Mouse (Mus musculus) spleen, adult 18-20 months (tissue): ENCODE data around the gene Ubtd2.

Experiments
- DNase-seq, 2 experiments: peaks; one replicate each; pipeline ENCODE4 v3.0.0; 2022; ENCODE audit warnings: mixed read lengths in 2 of 2

The Ubtd2 gene

GRCm38 (mm10) chr11:32547391-32547947 lies 92.3 kb downstream of the Ubtd2 start:
- no peak for DNase-seq

DNA sequence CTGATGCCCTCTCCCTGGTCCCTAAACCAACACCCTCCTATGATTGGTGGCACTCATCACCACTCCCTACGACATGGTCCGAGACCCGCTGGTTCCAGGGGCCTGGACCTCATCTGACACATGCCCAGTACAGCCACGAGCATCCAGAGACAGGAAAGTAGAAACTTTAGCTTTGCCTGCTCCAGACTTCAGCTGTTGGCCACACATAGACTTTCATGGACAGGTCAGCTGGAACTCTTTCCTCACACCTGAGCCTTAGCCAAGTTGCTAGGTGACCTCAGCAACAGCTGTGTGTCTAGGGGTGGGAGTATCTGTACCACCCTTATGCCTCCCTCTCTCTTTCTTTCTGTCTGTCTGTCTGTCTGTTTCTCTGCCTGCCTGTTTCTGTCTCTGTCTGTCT lies 93.1 kb downstream of the Ubtd2 start:
- no peak for DNase-seq

GRCm38 (mm10) chr11:32549236-32549635 lies 94.1 kb downstream of the Ubtd2 start:
- no peak for DNase-seq

GRCm38 (mm10) chr11:32550102-32550501 lies 94.9 kb downstream of the Ubtd2 start:
- DNase-seq = no peak

DNA sequence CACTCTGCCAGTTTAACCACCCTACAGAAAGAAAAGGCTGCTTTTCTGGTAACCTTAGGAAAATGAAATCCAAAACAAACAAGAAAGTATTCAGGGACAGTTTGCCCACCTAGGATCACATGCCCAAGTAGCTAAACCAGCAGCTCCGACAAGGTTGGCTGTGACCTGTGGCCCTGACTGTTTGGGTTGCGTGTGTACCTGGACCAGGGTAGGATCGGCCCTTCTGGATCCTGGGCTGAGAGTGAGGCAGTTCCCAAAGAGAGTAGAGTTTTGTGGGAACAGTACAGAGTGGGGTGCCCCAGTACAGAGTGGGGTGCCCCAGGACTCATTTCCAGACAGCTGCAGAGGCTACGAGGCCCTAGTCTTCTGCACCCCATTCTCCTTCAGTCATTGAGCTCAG lies 95.9 kb downstream of the Ubtd2 start:
- DNase-seq = no peak

- no peak for DNase-seq
These were observed 96.6 kb downstream of the Ubtd2 start for GRCm38 (mm10) chr11:32551579-32552297.

GRCm38 (mm10) chr11:32552401-32553090 lies 97.4 kb downstream of the Ubtd2 start:
- no peak for DNase-seq

DNA sequence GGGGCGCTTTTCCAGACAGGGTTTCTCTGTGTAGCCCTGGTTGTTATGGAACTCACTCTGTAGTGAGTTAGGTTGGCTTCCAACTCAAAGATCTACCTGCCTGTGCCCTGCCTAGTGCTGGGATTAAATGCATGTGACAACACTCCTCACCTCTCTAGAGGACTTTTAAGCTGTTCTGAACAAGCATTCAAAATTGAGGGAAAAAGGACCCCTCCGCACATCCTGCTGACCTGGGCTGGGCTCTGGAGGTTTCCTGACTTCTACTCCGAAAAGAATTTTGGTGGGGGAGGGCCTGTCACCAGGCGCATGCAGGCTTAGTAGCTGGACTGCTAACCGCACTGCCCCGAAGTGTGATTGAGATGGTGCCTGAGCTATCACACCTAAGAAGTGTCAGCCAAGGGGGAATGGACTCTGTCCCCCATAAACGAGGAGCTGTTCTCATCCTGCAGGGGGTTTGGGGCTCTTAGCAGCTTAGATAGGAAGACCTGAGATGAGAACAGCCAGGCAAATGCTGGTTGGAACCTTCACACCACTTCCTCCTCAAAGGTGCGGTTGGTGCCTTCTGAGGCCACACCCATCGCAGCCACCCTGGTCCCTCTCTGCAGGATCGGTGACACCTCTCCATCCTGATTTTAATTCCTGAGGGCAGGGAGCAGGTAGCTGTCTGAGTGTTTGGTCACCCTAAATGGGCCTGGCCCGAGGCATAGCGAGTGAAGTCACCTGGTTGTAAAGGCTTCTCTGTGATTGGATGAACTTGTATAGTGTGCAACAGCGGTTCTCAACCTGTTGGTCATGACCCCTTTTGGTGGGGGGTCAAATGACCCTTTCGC lies 98.4 kb downstream of the Ubtd2 start:
- DNase-seq = peak; percentile 55 to 57

- no peak for DNase-seq
These were observed 99.2 kb downstream of the Ubtd2 start for GRCm38 (mm10) chr11:32554141-32555091.

DNA sequence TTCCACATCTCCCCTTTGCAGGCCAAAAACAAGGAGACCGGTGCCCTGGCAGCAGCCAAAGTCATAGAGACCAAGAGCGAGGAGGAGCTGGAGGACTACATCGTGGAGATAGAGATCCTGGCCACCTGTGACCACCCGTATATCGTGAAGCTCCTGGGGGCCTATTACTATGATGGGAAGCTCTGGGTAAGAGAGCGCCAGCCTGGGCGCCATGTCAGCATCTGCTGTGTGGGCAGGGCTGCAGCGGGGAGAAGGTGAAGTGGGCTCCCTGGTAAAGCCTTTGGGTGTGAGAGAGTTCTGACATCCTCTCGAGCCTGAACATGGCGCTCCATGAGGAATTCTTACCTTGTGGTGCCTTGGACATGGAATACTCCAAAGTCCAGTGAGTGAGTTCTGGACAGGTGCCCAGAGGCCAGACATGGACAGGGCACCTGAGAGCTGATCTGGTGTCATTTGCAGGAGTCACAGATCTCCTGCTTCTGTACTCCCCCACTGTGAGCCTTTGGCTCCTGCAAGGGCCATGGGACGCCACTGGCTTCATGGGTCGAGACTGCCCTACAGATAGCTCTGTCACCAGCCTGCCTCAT lies 100.0 kb downstream of the Ubtd2 start:
- DNase-seq = no peak

- no peak for DNase-seq
These were observed 101.3 kb downstream of the Ubtd2 start for GRCm38 (mm10) chr11:32556333-32556990.

DNA sequence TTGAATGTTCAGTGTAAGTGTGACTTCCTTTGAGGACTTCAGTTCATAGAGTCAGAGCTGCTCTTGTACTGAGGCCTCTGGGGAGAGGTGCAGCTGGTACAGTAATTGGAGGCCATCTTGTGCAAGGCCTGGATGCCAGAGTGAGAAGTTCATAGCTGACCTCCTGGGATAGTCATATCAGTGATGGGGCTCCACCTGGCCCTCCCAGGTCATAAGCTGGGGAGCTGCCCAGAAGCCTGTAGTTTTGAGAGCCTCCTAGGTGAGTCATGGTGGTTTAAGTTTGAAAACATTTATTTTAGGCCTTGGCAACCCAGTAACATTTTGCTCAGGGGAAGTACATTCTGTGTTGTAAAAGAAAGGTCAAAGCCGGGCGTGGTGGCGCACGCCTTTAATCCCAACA lies 102.9 kb downstream of the Ubtd2 start:
- DNase-seq = peak in 1 of 2 experiments; percentile 4

DNA sequence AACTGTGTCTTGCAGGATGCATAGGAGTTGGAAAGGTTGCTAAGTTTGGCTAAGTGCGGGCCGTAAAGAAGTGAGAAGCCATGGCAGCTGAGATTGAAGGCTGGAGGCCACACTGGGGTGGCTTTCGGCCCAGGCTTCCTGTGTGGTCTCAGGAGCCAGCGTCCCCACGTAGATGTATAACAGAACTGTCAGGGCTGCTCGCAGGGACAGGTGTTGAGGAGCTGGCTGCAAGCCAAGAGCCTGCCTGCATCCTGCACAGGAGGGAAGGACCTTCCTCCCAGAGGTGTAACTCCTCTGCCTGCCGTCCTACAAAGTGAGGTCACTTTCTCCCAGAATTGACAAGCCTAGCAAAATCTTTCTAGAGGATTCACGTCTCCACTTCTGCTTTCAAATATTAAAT lies 103.5 kb downstream of the Ubtd2 start:
- DNase-seq = peak; percentile 65 to 66

DNA sequence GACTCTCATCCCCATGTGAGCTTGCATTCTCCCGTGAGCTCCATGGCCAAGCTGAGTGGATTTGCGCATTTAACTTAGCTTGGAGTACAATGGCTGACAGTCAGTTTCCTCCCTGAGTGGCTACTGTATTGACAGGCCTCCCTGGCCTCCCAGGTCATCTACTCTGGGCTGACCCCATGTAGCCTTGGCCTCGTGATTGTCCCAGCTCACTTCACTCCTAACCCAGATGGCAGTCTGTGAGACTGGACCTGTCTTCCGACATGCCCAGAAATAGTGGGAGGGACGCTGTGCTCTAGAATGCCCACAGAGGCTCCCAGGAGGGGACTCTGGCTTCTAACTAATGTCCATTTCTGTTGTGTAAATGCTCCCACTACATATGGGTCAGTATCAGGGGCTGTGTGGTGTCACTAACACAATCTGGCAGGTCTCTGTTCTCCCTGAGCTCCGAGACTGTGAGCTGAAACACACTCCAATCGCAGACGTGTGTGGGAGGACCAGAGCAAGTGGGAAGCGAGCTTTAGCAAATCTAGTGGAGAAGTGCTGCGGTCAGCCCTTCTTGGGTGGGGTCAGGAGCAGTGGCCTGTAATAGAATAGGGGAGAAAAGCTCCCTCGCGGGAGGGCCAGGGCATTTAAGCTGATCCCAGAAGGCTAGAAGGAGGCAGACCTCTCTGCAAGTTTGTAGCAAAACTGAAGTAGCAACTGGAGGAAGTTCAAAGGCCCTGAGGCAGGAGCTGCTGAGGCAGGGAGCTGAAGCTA lies 105.0 kb downstream of the Ubtd2 start:
- peak in 1 of 2 experiments; percentile 11 for DNase-seq

- peak in 1 of 2 experiments; percentile 7 for DNase-seq
These were observed 106.5 kb downstream of the Ubtd2 start for GRCm38 (mm10) chr11:32561465-32562355.

DNA sequence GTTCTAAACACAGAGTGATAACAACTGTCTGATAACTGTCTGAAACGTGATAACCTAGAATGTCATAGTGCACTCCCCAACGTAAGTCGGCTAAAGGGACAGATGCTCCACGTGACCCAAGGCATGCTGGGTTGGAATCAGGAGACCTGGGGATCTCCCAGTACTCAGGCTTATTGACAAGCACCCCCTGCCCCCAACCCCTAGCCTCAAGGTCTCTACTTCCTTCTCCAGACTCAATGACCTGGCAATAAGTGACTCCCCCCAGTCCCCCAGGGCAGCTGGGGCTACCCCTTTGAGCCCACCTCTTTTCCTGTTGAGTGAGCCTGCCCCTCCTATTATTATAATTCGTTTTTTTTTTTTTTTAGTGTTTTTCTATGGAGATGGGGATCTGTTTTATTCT lies 107.5 kb downstream of the Ubtd2 start:
- peak in 1 of 2 experiments; percentile 20 for DNase-seq

- peak; percentile 33 to 37 for DNase-seq
These were observed 108.5 kb downstream of the Ubtd2 start for GRCm38 (mm10) chr11:32563660-32564059.

DNA sequence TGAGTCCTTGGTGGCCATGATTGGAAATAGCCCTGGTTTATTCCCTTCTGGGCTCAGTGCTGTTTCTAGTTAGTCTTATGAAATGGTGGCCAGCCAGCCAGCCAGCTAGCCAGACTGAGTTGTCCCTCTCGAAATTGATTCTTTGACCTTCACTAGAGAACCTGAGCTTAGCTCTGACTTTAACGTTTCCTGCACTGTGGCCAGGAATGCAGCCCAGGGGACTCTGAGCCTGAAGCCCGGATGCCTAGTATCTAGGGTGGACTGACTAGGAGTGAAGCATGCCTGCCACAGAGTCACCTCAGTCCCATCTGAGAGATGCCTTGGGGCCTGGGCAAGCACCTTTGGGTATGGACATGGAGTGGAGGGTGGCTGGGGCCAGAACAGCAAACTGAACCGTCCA lies 109.5 kb downstream of the Ubtd2 start:
- DNase-seq = peak; percentile 3 to 44

DNA sequence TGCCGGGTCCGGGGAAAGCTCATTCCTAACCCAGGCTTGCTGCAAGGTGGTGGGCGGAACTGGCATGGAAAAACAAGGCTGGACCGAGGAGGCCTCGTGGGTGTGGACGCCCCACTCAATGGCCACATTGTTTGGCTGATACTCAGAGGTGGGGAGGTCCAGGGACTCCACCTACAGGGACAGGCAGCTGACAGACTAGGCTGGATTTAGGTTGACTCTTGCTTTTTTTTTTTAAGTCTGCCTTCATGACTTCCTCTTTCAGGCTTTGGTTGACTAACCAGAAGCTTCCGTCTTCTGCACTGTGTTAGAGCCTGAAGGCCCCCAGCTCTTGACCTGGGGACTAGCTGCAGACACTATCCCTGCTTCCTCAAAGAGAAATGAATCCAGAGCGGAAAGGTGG lies 109.9 kb downstream of the Ubtd2 start:
- peak; percentile 48 to 60 for DNase-seq
